Mouse (Mus musculus): ENCODE data around the gene Cacna1c. TPM values are rescaled to one million over a fixed set of nuclear protein-coding genes. Genes with fewer than 3 reads are reported as not detected.

The Cacna1c gene
- polyA plus RNA-seq (2017; shearing (Covaris generic)): 1 to 10 TPM in 1 of 2 experiments, under 1 TPM in 1; 0.71 to 2.3 TPM

DNA sequence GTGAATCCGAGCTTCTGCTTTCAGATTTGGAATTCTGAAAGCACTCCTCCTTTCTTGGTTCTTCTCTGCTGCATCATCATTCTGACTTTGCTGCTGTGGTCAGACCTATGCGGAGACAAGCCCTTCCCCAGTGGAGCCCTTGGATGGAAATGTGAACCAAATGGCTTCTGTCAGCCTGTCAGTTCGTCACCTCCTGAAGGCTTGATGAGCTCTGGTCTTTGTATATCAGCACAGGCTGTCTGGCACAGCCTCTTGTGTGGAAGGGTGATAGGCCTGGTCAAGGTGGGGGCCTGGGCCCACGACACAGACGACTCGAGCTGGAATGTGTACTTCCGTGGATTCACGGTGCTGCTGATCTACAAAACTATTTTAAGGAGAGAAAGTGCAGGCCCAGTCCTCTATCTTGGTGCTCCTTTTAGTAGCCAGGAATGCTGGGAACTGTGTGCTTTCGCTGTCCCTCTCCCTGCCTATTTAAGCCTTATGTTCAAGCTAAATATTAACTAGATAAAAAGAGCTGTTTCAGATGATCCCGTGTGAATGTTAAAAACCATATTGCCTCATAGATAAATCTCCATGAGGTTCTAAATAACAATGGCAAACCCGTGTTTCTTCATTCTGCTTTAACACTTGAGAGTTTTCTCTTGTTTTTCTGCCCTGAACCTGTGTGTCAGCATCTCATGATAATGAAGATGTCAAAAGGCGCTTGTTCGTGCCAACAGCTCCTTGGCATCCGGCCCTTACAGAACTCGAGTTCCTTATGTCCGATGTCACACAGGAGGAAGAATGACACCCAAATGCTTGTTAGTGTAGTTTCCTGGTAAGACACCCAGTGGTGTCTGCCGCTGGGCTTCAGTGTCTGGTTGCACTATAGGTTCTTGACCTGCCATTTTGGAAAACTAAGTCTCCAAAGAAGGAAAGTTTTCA, at the start of gene Cacna1c:
Gene Cacna1c (minus strand): TSS at position 37 of the 924 bp plus-strand sequence.

DNA sequence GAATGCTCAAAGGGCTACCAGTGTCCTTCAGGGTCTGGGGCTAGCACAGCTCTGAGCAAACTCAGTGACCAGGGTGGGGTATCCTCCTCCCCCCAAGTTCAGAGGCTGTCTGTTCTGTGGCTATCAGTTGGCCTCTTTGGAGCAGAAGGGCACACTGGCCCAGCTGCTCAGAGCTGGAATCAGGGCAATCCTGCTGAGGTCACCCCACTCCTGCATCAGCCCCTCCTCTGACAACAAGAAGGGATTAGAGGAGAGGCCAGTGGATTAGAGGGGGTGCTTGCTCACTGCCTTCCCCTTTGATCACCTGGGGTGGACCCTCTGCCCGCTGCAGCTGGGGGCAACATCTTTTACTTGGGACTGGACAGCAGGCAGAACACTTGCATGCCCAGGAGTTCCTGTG, 40.0 kb upstream of the Cacna1c start, which contains the start of gene Cacna2d4:
Gene Cacna2d4 (plus strand): TSS at position 286 of the 400 bp plus-strand sequence.

DNA sequence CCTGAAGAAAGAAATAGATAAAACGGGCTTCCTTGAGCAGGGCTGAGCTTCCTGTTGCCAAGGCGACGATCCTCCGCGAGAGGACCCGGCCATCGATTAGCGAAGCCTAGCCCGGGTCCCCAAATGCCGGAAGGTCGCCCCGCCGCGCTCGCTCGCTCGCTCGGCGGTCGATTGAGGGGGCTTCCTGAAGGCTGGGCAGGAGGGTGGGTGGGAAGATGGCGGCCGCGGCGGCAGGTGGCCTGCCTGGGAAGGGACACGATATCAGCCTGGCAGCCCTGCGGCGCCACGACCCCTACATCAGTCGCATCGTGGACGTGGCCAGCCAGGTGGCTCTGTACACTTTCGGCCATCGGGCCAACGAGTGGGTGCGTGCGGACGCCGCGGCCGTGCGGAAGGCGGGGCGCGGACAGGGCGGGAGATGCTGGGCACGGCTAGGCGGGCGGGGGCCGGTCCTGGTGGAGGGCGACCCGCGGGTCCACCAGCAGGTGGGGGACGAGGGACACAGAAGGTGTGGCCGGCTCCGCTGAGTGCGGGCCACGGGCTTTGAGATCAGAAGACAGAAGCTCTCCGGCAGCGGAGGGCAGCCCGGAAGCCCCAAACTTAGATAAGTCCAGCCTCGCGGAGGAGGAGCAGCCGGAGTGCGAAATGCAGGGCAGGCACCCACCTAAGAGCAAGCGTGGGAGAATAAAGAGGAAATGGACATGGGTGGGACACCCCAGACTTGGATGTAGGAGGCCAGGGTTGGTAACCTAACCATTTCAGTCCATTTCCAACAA, 21.0 kb downstream of the Cacna1c start, which contains the start of gene Dcp1b:
Gene Dcp1b (plus strand): TSS at position 176 of the 776 bp plus-strand sequence.

DNA sequence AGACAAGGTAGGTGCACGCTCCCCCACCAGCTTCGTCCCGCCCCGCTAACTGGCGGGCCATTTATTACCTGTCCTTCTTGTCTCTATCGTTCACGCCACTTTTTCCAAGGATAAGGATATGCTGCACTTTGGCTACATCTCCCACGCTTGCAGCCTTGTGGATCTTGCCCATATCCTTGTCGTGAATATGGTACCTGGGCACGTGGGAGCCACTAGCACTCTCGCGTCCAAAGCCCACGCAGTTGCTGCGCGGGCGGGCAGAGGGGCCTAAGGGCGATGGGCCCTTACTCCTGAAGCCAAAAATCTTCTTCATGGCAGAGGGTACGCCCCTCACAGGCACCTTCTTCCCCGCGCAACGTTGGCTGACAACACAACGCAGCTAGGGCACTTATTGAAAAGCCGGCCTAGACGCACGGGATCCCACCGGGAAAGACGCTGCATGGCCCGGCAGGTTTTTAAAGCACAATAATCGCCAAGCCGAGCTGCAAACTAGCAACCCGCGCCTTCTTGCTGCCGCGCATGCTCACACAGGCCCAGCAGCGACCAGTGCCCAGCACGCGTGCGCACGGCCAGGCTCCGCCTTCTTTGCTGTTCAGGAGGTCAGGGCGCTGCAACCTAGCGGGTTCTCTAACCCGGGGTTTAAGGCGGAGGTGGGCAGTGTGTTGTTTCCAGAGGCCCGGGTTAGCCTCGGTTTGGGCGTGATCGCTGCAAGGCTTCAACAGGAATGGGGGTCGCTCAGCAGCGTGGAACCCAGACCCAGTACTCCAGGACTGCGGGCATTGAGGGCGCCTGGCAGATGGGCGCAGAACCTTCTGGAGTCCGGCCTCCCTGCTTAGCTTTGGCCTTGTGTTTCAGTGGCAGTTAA, 634.2 kb downstream of the Cacna1c start, which contains the start of gene Ankrd26:
Gene Ankrd26 (minus strand): TSS at position 482 of the 865 bp plus-strand sequence.

Other genes starting within 250 kb of the Cacna1c start
- 10 to 100 TPM; 14.4 to 22.4 TPM for gene Dcp1b, start 21.2 kb downstream of the Cacna1c start, polyA plus RNA-seq (2017; shearing (Covaris generic))
- 10 to 100 TPM in 1 of 2 experiments, 1 to 10 TPM in 1; 8.9 to 13.0 TPM for gene Cacna2d4, start 40.1 kb upstream of the Cacna1c start, polyA plus RNA-seq (2017; shearing (Covaris generic))
- 1 to 10 TPM in 1 of 2 experiments, not detected in 1; 1.3 TPM for gene Lrtm2, start 134.3 kb upstream of the Cacna1c start, polyA plus RNA-seq (2017; shearing (Covaris generic))
- 10 to 100 TPM; 16.6 to 19.0 TPM for gene Adipor2, start 221.3 kb upstream of the Cacna1c start, polyA plus RNA-seq (2017; shearing (Covaris generic))

Measured in inflammation-experienced regulatory T-cells (primary cell).